Mouse (Mus musculus) spleen, postnatal 4 days (tissue): ENCODE data around the gene Rab1a.
A peak's percentile ranks its signal among the peaks of the same experiment; 100 is the strongest.

ENCODE experiments used
- DNase-seq, 2 experiments: peaks; one replicate each; pipeline ENCODE4 v3.0.0; 2022; ENCODE audit warnings: low spot score in 2 of 2

Gene Rab1a

DNA sequence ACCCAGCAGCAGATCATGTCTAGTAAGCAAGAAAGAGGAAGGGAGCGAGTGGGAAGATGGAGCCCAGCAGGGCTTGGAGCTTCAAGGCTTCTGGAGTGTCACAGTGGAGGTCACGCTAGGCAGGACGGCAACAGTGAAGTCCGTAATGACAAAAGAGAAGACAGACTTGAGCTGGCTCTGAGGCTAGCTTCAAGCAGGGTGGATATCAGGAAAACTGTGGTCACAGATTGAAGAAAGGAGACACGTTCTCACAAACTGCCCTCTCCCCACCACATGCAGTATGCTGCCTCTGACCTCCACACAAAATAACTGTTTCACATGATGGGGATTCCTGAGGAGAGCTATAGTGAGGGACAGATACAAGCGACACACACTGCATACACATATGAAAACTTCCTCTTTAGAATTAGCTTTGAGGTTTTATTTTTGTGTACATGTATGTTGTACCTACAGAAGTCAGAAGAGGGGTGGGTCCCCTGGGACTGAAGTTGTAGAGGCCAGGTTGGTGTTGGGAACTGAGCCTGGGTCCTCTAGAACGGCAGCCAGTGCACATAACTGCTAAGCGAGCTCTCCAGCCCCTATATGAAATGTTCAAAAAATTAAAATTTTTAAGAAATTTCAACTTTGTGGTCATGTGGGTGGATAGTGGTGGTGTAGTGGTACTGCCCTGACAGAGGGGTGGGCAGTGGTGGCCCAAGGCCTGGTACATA is 46.1 kb downstream of the Rab1a start:
- peak in 1 of 2 experiments; percentile 56 for DNase-seq

DNA sequence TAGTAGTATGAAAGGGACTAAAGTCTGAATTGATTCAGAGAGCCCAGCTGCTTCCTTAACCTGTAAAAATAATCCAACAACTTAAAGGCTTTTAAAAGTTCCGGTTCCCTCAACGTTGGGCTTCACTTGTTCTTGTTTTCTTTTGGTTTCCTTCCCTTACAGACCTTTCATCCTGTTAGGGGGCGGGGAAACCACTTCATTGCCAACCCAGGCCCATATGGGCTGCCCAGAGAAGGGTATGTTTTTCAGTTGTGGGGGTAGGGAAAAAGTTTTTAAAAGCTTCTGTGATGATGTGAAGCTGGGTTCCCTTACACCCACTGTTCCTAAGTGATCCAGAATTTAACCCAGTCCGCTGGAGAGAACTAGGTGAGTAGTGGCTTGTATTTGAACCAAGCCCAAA is 47.0 kb downstream of the Rab1a start:
- DNase-seq: peak in 1 of 2 experiments; percentile 25

DNA sequence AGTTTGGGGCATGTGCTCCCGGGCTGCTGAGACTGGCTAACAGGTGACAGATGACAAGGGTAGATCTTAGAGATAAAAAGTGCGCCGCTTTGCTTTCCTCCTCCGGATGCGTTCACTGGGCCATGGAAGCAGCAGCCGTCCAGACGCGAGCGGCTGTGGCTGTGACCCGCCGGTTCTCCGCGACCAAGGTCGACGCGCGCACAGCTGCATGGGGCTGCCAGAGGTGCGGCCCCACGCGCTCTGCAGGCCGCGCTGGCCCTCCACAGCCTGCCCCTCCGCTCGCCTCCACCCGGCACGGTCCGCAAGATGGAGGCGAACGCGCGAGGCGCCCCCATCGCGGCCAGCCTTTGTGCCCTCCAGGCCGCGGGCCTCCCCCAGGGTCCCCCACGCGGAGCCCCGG is 47.6 kb downstream of the Rab1a start:
- DNase-seq: peak in 1 of 2 experiments; percentile 43

DNA sequence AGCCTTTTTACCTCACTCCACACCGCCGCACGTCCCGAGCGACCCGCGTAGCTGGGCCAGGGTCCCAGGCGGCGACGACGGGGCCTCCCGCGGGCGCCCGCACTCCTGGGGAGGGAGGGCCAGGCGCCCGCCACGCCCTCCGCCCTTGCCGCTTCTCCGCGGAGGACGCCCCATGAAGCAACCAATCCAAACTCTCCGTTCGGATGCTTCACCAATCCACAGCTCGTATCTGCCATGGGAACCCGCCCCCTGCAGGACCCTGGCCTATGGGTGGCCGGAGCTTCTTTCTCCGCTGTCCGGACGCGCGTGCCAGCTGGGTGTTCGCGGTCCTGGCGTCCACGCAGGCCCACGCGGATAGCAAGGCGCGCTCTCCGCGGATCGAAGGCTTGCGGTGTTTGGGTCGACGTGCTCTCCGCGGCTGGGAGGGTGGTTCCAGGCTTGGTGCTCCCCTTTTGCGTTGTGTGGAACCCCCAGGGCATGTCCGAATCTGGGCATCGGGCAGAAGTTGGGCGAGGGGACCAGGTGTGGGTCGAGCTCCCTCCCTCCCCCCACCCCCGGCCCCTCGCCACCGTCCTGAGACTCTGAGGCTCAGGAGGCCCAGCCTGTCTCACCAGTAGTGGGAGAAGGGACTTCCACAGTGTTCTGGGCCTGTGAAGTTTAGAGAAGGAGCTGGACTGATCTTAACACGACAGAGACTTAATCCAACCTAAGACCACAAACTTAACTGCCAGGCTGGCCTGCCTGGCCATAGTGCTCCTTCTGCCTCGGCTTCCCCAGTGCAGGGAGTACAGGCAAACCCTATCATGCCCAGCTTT is 48.3 kb downstream of the Rab1a start, which contains the start of gene Cep68:
Gene Cep68 (minus strand): TSS at position 134 of the 815 bp plus-strand sequence.
- peak; percentile 95 for DNase-seq

DNA sequence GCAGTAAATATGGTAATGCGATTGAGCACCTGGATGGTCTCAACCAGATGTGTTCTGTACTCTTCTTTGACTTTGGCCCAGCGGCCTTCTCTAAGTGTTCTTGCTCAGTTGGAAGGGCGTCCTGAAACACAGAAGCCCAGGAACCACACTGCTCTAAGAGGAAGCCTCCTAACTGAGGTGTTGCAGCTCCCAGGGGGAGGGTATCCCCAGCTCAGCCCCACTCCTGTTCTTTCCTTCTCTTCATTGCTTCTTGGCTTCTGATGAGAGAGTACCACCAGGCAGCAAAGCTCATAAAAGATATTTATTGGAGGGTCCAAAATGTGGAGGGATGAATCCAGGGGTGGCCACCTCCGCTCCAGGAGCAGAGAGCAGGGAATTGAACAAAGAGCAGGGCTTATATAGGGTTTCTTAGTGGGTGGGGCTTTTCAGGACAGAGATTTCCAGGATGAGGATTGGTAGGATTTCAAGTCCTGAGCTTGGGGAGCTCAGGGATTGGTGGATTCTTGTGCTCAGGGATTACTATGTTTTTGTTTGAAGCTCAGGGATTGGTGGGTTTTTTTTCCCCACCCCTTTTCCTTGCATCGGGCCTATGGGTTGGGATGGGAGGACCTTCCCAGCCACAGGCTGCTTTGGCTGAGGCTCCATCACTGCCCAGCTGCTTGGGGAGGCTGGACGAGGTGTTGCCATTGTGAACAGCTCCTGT is 49.4 kb downstream of the Rab1a start:
- DNase-seq: no peak

DNA sequence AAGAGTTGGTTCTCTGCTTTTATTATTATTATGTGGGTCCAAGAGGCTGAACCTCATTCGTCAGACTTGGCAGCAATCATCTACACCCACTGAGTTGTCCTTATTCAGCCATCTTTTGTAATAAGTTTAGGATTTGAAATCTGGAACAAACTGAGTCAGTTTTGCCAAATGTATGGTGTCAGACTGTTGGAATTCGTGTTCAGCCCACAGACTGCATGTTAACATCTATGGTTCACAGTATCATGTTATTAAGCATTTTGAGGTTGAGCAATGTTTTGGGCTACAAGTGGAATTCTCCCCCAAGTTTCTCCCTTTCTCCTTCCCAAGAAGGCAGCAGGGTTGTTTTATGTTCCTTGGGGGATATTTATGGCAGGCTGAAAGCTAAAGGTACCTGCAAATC is 51.9 kb downstream of the Rab1a start:
- DNase-seq: no peak

DNA sequence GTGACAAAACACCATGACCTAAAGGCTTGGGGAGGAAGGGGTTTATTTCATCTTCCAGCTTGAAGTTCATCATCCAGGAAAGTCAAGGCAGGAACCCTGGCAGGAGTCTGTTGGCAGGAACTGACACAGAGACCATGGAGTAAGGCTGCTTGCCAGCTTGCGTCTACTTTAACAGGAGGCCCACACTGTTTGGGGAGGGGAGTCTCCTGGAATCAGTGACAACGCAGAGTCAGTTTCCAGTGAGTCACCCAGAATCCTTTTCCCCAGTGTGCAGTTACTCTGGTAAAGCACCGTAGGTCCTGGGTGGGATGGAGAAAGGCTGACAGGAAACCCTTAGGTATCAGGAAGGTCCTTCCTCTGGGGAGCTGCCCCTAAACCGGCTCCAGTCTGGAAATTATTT is 53.6 kb downstream of the Rab1a start:
- no peak for DNase-seq

DNA sequence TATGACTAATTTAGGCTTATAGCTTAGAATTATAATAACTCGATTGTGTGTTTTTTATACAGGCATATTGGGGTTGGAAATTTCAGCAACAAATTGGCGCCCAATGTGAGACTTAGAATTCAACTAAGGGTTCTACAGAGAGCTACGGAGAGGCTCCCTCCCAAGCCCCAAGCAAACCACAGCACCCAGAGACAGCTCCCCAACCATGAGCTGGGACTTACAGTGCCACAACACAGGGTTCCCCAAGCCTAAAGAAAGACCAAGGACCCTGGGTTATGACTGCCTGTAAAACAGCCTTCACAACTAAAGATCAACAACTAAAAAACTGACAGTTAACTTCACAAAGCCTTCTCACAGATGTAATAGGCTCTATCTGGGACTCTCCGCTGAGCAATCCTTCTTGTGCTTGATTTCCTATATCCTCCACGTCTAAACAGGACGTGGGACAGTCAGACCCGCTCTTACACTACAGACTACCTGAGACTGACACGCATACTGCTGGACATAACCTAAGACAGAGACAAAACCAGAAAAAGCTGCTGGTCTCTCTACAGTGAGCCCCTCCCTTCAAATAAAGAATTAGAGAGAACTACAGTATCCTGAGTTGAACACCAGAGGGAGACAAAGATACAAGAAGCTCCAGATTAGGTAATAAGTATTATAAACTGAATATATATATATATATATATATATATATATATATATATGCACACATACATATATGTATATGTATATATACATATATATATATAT is 61.6 kb downstream of the Rab1a start:
- DNase-seq: no peak

DNA sequence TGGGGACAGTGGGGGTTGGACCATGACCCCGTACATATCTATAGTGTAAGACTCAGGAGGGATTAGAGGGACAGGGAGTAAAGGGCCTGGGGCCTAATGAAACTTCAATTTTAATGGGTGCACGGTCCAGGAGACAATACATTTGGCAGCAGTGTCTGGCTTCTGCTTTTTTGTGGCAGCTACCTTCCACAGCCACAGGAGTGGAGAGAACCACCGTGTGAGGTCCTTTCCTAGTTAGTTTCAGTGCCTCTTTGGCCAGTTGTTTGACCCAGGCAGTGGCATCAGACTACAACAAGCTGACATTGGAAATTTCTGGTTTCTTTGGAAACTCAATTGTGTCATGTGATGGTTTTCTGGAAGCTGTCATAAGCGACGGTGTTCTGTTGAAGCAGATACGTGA is 68.7 kb downstream of the Rab1a start:
- no peak for DNase-seq

DNA sequence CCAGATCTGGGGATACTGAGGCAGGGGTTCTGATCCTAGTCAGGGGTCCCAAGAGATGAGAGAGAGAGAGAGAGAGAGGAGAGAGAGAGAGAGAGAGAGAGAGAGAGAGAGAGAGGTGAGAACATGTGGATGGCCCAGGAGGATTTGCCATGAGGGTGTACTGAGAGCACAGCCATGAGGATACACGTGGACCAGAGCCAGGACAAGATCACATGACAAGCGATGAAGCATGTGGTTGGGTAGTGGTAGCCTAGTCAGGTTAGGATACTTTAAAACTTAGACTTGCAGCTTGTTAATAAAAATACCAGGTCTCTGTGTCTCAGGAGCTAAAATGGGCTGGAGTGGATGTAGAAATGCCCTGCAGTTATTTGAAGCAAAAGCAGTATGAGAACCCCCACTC is 74.7 kb downstream of the Rab1a start:
- no peak for DNase-seq
